Mouse (Mus musculus) spleen, adult 2 months (tissue): ENCODE measurements around the gene Ephb1.

Source experiments
- CTCF ChIP-seq: fragments of 200-500 bp; IDR thresholded peaks from 2 replicates; pipeline ENCODE4 v1.5.1; 2011; ENCODE audit warnings: mild to moderate bottlenecking, inconsistent platforms; ENCODE audit not compliant: insufficient read depth, insufficient read length, insufficient replicate concordance; ENCODE audit errors: extremely low read depth
- POLR2A ChIP-seq: fragments of 200-500 bp; IDR thresholded peaks from 2 replicates; pipeline ENCODE4 v1.6.1; 2011; ENCODE audit warnings: low read depth, low read length, inconsistent platforms

- TF ChIP-seq CTCF (no peak), POLR2A (no peak)
These were observed 92.4 kb downstream of the Ephb1 start for GRCm38 (mm10) chr9:102262100-102262501.
